26 mouse cellular contexts compared by ENCODE assay signal in genomic region chr10:98562297-98562912, GRCm38 (mm10).
"Had no signal": no experiment of that assay in that cellular context is flagged by ENCODE, and none has a peak within 500 bp of the region (broad histone marks: within the 10 kb centered on the region; RNA-seq: fewer than 3 reads in every experiment).

No protein-coding gene starts in this region.

- ATAC-seq: hindbrain, embryonic 16.5 days; intestine, embryonic 16.5 days had no signal

- H3K27me3 ChIP-seq: heart, embryonic 13.5 days; heart, embryonic 15.5 days; hindbrain, embryonic 12.5 days; kidney, embryonic 15.5 days; limb, embryonic 13.5 days; limb, embryonic 15.5 days had no signal

- H3K36me3 ChIP-seq: heart, embryonic 13.5 days; heart, embryonic 15.5 days; hindbrain, embryonic 12.5 days; kidney, embryonic 15.5 days; limb, embryonic 13.5 days; limb, embryonic 15.5 days had no signal

- H3K4me2 ChIP-seq: heart, embryonic 11.5 days; heart, embryonic 13.5 days; heart, embryonic 15.5 days; hindbrain, embryonic 12.5 days; hindbrain, embryonic 14.5 days; kidney, embryonic 15.5 days; limb, embryonic 13.5 days; limb, embryonic 15.5 days had no signal

- H3K9ac ChIP-seq: heart, embryonic 13.5 days; heart, embryonic 15.5 days; hindbrain, embryonic 12.5 days; hindbrain, embryonic 14.5 days; kidney, embryonic 15.5 days; limb, embryonic 13.5 days; limb, embryonic 15.5 days had no signal

- DNase-seq: gastrocnemius, adult 2 months; gastrocnemius, postnatal 10 days; gastrocnemius, postnatal 25 days; heart, adult 11 months; heart, adult 2 months; heart, postnatal 14 days; heart, postnatal 36 days; kidney, adult 11 months; kidney, adult 2 months; kidney, adult 9 months; kidney, postnatal 14 days; kidney, postnatal 36 days; layer of hippocampus, adult 9-11 months; layer of hippocampus, postnatal 36 days; left cerebral cortex, postnatal 4 days had no signal

- H3K4me1 ChIP-seq: heart, embryonic 13.5 days; heart, embryonic 15.5 days; hindbrain, embryonic 12.5 days; kidney, embryonic 15.5 days; limb, embryonic 13.5 days had no signal

- H3K4me3 ChIP-seq: gastrocnemius, adult 2 months; heart, adult 2 months; heart, embryonic 13.5 days; heart, embryonic 15.5 days; hindbrain, embryonic 12.5 days; kidney, embryonic 15.5 days; limb, embryonic 13.5 days; limb, embryonic 15.5 days had no signal

- H3K9me3 ChIP-seq: heart, embryonic 13.5 days; heart, embryonic 15.5 days; hindbrain, embryonic 12.5 days; kidney, embryonic 15.5 days; limb, embryonic 13.5 days; limb, embryonic 15.5 days had no signal

- H3K27ac ChIP-seq: gastrocnemius, adult 2 months; heart, adult 2 months; heart, embryonic 13.5 days; heart, embryonic 15.5 days; hindbrain, embryonic 12.5 days; hindbrain, embryonic 14.5 days; kidney, embryonic 15.5 days; kidney, postnatal 0 days; limb, embryonic 13.5 days; limb, embryonic 15.5 days had no signal
